Mouse (Mus musculus) heart, postnatal 0 days (tissue): Measurements from ENCODE around the gene Amz2. TPM values are rescaled to one million over a fixed set of nuclear protein-coding genes. Genes with fewer than 3 reads are reported as not detected.

ENCODE experiments used
- ATAC-seq: fragments of 200-750 bp; cut with Nextera tagmentation; 2 replicates; pipeline ENCODE4 v1.8.0; 2017; ENCODE audit warnings: low read depth, moderate number of reproducible peaks, moderate library complexity; ENCODE audit not compliant: insufficient read depth
- DNase-seq: peaks from one replicate; pipeline ENCODE4 v3.0.0-alpha.2; 2016; ENCODE audit warnings: low spot score
- H3K27ac ChIP-seq: fragments of 300-500 bp; sonication (generic); 2 replicates; pipeline ENCODE4 v1.5.1; 2014; ENCODE audit warnings: low read depth, mild to moderate bottlenecking
- H3K27me3 ChIP-seq: fragments of 300-500 bp; sonication (generic); 2 replicates; pipeline ENCODE4 v1.6.1; 2014; ENCODE audit warnings: low read length, mixed read lengths; ENCODE audit not compliant: control insufficient read depth, insufficient read depth
- H3K36me3 ChIP-seq: fragments of 300-500 bp; sonication (generic); replicated peaks from 2 replicates; pipeline ENCODE4 v1.6.1; 2014; ENCODE audit warnings: low read length, mixed read lengths; ENCODE audit not compliant: control insufficient read depth, insufficient read depth
- H3K4me1 ChIP-seq: fragments of 300-500 bp; sonication (generic); 2 replicates; pipeline ENCODE4 v1.6.1; 2014; ENCODE audit warnings: antibody characterized with exemption; ENCODE audit not compliant: control insufficient read depth, insufficient read depth
- H3K4me2 ChIP-seq: fragments of 300-500 bp; sonication (generic); 2 replicates; pipeline ENCODE4 v1.6.1; 2014; ENCODE audit warnings: low read depth, mild to moderate bottlenecking, low read length, moderate library complexity
- H3K4me3 ChIP-seq: fragments of 300-500 bp; sonication (generic); 2 replicates; pipeline ENCODE4 v1.5.1; 2014; ENCODE audit warnings: low read depth, low read length
- H3K9ac ChIP-seq: fragments of 300-500 bp; sonication (generic); replicated peaks from 2 replicates; pipeline ENCODE4 v1.6.1; 2014; ENCODE audit warnings: low read depth, low read length, mixed read lengths
- H3K9me3 ChIP-seq: fragments of 300-500 bp; sonication (generic); replicated peaks from 2 replicates; pipeline ENCODE4 v1.6.1; 2016; ENCODE audit warnings: low read length; ENCODE audit not compliant: control insufficient read depth
- CTCF ChIP-seq: IDR thresholded peaks from 2 replicates; pipeline ENCODE4 v1.5.1; 2016; ENCODE audit warnings: antibody characterized with exemption, control low read depth, low read depth
- EP300 ChIP-seq: IDR thresholded peaks from 2 replicates; pipeline ENCODE4 v1.6.1; 2016; ENCODE audit warnings: antibody characterized with exemption, low read depth
- WGBS: fragments of 180-500 bp; shearing (Covaris S2); extraction: QIAGEN DNeasy Blood & Tissue Kit; methylation state at CpG from one replicate; pipeline ENCODE4 v1.1.7; 2014; 5-methylcytosine and 5-hydroxymethylcytosine counted together
- polyA plus RNA-seq: library from polyadenylated mRNA; unstranded; fragments of >200 nt; fragmentation: Nextera tagmentation; extraction: Ambion mirVana; gene quantifications from 2 replicates; pipeline ENCODE4 v1.2.1, GENCODE M21; 2015
- total RNA-seq: library from RNA; depleted of rRNA; stranded (reverse); fragments of >200 nt; gene quantifications from 2 replicates; pipeline ENCODE4 v1.2.3, GENCODE M21; 2014; ENCODE audit warnings: low replicate concordance

Amz2 gene
- total and polyA plus RNA-seq, 2 experiments from 2014 or later, result 33.7 to 65.6 TPM

DNA sequence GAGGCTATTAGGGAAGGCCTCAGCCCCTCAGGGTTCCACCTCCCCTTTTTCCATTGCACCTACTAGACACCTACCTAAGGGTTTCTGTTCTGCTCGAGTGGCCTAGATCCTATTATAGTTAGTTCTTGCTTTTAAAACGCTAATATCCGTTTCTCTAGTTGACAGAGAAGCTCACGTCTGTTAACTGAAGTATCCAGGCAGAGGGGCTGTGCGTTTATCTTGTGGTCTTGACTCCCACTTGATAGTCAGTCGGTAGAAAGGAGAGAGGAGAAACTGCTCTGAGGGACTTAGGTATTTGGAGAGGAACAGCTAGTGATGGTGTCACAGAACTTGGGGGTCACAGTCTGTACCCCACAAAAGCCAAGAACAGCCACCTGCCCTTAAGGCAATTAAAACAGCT lies 50.9 kb downstream of the Amz2 start:
- Histone ChIP-seq H3K27ac (no peak overlapping the region), H3K27me3 (0 out of 2 replicates have a peak, but pooled peaks cover 8% of the 10 kb centered on the region), H3K4me1 (0 out of 2 replicates have a peak, but pooled peaks cover 3% of the 10 kb centered on the region), H3K9ac (no peak overlapping the region), H3K4me2 (no peak overlapping the region), H3K9me3 (no peaks in the 10 kb centered on the region), H3K36me3 (no peaks in the 10 kb centered on the region), H3K4me3 (no peak overlapping the region)
- ATAC-seq (no peak), DNase-seq (no peak)
- WGBS, result 58% methylated on average over 6 of the region's 6 CpGs
- TF ChIP-seq CTCF (no peak), EP300 (no peak)

GRCm38 (mm10) chr11:109477606-109478380 lies 52.0 kb downstream of the Amz2 start:
- H3K27ac ChIP-seq, result no peak overlapping the region
- 0 out of 2 replicates have a peak, but pooled peaks cover 8% of the 10 kb centered on the region for H3K27me3 ChIP-seq
- no peak for TF ChIP-seq EP300

GRCm38 (mm10) chr11:109479575-109480285 lies 54.0 kb downstream of the Amz2 start:
- Histone ChIP-seq H3K4me2 (no peak overlapping the region), H3K4me1 (no peaks in the 10 kb centered on the region), H3K4me3 (no peak overlapping the region), H3K27ac (no peak overlapping the region), H3K27me3 (0 out of 2 replicates have a peak, but pooled peaks cover 4% of the 10 kb centered on the region), H3K9me3 (no peaks in the 10 kb centered on the region), H3K36me3 (no peaks in the 10 kb centered on the region), H3K9ac (no peak overlapping the region)
- 65% methylated on average over 16 of the region's 16 CpGs for WGBS
- DNase-seq (no peak), ATAC-seq (no peak)
- TF ChIP-seq EP300 (no peak), CTCF (no peak)

More at GRCm38 (mm10) chr11:109477606-109478380, 52.0 kb downstream of the Amz2 start:
- Histone ChIP-seq H3K4me3 (no peak overlapping the region), H3K4me2 (no peak overlapping the region), H3K9me3 (no peaks in the 10 kb centered on the region), H3K9ac (no peak overlapping the region), H3K4me1 (no peaks in the 10 kb centered on the region), H3K36me3 (no peaks in the 10 kb centered on the region)
- no peak for ATAC-seq
- 47% methylated on average over 16 of the region's 16 CpGs for WGBS
- DNase-seq, result no peak

DNA sequence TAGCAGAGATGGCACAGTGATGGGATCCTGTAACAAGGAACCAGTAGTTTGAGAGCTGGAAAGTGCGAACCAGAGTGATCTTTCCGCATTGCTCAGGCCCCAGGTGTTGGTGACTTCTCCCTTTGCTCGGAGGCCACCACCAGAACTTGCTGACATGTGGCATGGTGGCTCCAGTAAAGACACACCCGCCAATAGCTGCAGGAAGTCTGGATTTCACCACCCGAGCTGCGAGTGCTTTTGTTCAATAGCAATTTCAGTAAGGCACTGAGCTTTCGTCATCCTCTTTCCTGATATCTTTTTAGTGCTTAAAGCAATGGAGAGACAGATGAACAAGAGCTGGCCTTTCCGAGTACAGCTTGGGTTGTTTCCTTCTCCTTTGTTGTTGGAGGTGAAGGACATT lies 54.7 kb downstream of the Amz2 start:
- WGBS, result 57% methylated on average over 8 of the region's 8 CpGs
- TF ChIP-seq EP300 (no peak), CTCF (no peak)
- Histone ChIP-seq H3K27me3 (no peaks in the 10 kb centered on the region), H3K4me3 (no peak overlapping the region), H3K9ac (no peak overlapping the region), H3K36me3 (no peaks in the 10 kb centered on the region), H3K4me2 (no peak overlapping the region), H3K4me1 (no peaks in the 10 kb centered on the region), H3K9me3 (no peaks in the 10 kb centered on the region), H3K27ac (no peak overlapping the region)
- ATAC-seq (no peak), DNase-seq (no peak)

DNA sequence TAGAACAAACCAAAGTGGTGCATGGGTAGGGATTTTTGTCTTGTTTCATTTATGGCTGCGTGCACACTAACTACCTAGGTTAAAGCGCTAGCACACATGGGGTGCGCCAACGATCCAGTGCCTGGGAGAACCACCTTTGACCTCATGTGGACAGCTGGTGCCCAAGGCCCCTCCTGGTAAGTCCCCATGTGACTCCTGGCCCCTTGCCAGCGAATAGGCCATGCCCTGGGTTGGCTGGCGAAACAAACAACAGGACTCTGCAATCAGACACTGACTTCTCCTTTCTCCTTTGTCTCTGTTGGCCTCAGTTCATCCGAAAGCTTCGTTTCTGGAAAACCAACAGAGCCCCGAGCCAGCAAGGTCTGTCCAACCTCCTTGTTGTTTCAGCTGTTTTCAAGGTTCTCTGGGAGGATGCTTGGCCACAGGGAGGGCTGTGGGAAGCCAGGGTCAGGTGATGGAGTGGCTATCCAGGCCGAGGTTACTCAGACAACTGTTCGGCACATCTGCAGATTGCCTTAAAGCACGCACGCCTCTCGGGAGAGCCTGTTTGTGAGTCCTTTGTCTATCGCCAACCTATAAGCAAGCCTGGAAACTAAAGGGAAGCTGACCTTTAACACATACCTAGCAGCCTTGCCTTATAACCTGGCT lies 59.8 kb downstream of the Amz2 start:
- H3K4me1 ChIP-seq, result no peaks in the 10 kb centered on the region
- no peaks in the 10 kb centered on the region for H3K36me3 ChIP-seq
- H3K9me3 ChIP-seq, result no peaks in the 10 kb centered on the region
- ATAC-seq (no peak), DNase-seq (no peak)
- TF ChIP-seq CTCF (no peak), EP300 (no peak)
- H3K27ac ChIP-seq, result no peak overlapping the region
- 80% methylated on average over 15 of the region's 15 CpGs for WGBS
- no peak overlapping the region for H3K4me2 ChIP-seq
- no peak overlapping the region for H3K9ac ChIP-seq
- H3K27me3 ChIP-seq, result no peaks in the 10 kb centered on the region
- no peak overlapping the region for H3K4me3 ChIP-seq
